Mouse (Mus musculus) adrenal gland, adult 8-10 months (tissue): ENCODE measurements around the gene Dpagt1. TPM values are rescaled to one million over a fixed set of nuclear protein-coding genes. Genes with fewer than 3 reads are reported as not detected.
"Not testable (repeated sequence)": the region's sequence is repeated elsewhere in the genome, so short reads cannot be mapped to it uniquely, and the experiment has no call there.

ENCODE experiments used
- DNase-seq: peaks from one replicate; pipeline ENCODE4 v3.0.0; 2022
- total RNA-seq, 4 experiments: library from RNA; stranded (reverse); gene quantifications; 2 replicates each; pipeline ENCODE4 v1.2.4; 2022

The Dpagt1 gene
- total RNA-seq, 4 experiments from 2014 or later: 31.4 to 37.0 (median 34.8) TPM

GRCm38 (mm10) chr9:44341487-44341886, 15.7 kb downstream of the Dpagt1 start:
- no peak for DNase-seq

GRCm38 (mm10) chr9:44342173-44342572, 16.4 kb downstream of the Dpagt1 start:
- no peak for DNase-seq

- no peak for DNase-seq
Observed at GRCm38 (mm10) chr9:44342605-44343004, 16.8 kb downstream of the Dpagt1 start.

- DNase-seq: no peak
Observed at GRCm38 (mm10) chr9:44343290-44343689, 17.5 kb downstream of the Dpagt1 start.

GRCm38 (mm10) chr9:44343781-44344421, 18.1 kb downstream of the Dpagt1 start, which contains the start of gene Hmbs:
Hmbs (minus strand) TSS chr9:44344228.
- peak; percentile 90 for DNase-seq

GRCm38 (mm10) chr9:44345570-44346433, 20.0 kb downstream of the Dpagt1 start:
- no peak for DNase-seq

GRCm38 (mm10) chr9:44347166-44347565, 21.3 kb downstream of the Dpagt1 start:
- no peak for DNase-seq

- no peak for DNase-seq
Observed at GRCm38 (mm10) chr9:44347621-44348020, 21.8 kb downstream of the Dpagt1 start.

- DNase-seq: no peak
Observed at GRCm38 (mm10) chr9:44348546-44348945, 22.7 kb downstream of the Dpagt1 start.

GRCm38 (mm10) chr9:44351396-44351795, 25.6 kb downstream of the Dpagt1 start:
- DNase-seq: no peak

- no peak for DNase-seq
Observed at GRCm38 (mm10) chr9:44352337-44352736, 26.5 kb downstream of the Dpagt1 start.

- DNase-seq: peak; percentile 68
Observed at GRCm38 (mm10) chr9:44353142-44353541, 27.3 kb downstream of the Dpagt1 start.

- DNase-seq: no peak
Observed at GRCm38 (mm10) chr9:44357207-44357606, 31.4 kb downstream of the Dpagt1 start.

- peak; percentile 94 for DNase-seq
Observed at GRCm38 (mm10) chr9:44361190-44361917, 35.5 kb downstream of the Dpagt1 start, which contains the start of gene Vps11. Vps11 (minus strand) TSS chr9:44361670.

- DNase-seq: not testable (repeated sequence)
Observed at GRCm38 (mm10) chr9:44361931-44362330, 36.1 kb downstream of the Dpagt1 start.

GRCm38 (mm10) chr9:44364480-44364879, 38.7 kb downstream of the Dpagt1 start:
- no peak for DNase-seq

GRCm38 (mm10) chr9:44373386-44373785, 47.6 kb downstream of the Dpagt1 start:
- DNase-seq: no peak

GRCm38 (mm10) chr9:44376141-44376540, 50.3 kb downstream of the Dpagt1 start:
- DNase-seq: no peak

GRCm38 (mm10) chr9:44377335-44377734, 51.5 kb downstream of the Dpagt1 start:
- DNase-seq: not testable (repeated sequence)

- no peak for DNase-seq
Observed at GRCm38 (mm10) chr9:44378153-44378730, 52.4 kb downstream of the Dpagt1 start.

GRCm38 (mm10) chr9:44379054-44379834, 53.4 kb downstream of the Dpagt1 start, which contains the start of gene Hyou1:
Hyou1 (plus strand) TSS chr9:44379490.
- peak; percentile 98 for DNase-seq

GRCm38 (mm10) chr9:44379862-44380261, 54.0 kb downstream of the Dpagt1 start:
- no peak for DNase-seq
